Mouse (Mus musculus) right cerebral cortex, postnatal 4 days (tissue): ENCODE measurements around the gene Peli3.

Experiments
- DNase-seq: peaks from one replicate; pipeline ENCODE4 v3.0.0-alpha.2; 2022

Gene Peli3

DNA sequence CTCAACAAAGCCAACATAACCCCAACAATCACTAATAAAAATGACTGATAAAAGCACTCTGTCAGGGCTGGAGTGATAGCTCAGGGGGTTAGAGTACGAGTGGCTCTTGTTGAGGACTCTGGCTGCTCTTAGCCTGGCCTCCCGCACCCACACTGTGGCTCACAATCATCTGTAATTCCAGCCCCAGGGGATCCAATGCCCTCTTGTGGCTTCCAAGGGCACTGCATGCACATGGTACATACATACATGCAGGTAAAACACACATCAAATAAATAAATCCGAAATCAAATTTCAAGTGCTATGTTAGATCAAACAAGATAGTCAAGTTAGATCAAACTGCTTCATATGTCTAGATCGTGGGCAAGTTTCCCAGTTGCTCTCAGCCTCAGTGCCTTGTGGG lies 34.8 kb downstream of the Peli3 start:
- no peak for DNase-seq

DNA sequence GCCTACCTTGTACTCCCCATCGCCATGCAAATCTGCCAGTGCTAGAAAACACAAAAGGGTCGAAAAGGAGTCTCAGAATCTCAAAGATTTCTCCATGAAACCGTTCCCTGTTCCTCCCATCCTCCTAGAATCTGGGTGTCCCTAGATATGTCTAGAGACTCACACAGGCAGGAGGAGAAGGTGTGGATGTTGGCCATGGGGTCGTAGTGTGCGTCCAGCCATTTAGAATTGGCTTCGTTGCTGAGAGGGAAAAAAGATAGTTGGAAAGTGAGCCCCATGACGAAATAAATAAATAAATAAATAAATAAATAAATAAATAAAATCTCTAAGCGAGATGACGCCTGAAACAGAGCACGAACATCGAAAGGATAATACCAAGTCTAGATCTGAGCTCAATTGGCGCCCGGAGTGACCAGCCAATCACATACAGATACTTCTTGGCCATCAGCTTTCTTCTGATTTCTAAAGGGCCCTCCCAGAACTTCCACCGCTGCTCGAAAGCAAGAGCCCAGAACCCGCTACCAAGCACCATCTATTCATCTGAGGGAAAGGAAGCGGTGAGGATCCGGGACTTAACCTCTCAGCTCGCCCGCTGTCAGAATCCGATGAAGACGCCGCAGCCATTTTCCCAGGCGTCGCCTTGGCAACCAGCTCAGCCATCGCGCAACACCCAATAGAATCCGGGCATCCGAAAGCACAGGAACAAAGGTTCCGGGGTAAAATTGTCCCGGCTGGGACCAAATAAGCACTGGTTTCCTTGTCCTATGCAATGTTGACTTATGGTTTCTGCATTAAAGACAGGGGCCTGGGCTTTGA lies 36.7 kb downstream of the Peli3 start, which contains the start of gene Bbs1:
TSS of gene Bbs1 (minus strand) at position 650 of the 816 bp plus-strand sequence.
- peak; percentile 83 for DNase-seq

DNA sequence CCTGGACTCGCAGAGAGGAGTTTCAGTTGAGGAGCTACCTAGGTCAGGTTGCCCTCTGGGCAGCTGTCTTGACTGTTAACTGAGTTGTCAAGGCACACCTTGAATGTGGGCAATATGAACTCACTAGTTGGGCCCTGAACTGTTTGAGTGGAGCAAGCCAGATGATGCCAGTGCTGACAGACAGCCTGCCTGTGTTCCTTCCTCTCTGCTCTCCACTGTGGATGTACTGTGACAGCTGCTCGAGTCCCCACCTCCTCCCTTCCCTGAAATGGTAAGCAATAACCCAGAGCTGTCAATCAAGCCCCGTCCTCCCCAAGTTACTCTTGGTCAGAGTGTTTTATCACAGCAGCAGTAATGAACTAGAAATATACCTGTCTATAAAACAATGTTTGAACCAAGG lies 43.0 kb downstream of the Peli3 start:
- no peak for DNase-seq

DNA sequence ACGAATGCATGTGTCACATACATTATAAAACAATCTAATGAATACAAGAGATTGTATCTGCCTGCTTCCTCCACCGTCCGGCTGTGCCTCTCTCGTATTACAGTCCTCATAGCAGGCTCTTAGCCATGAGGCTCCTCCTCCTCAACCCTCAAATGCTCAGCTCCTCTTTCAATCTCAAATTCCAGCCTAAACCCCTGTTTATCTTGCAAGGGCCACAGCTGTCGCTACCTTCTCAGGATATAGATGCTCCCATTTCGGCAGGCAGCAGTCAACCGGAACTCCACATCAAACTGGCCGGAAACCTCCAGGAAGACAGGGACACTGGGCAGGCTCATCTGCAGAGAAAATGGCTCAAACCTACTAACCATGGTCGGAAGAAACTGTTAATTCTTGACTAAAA lies 44.0 kb downstream of the Peli3 start:
- no peak for DNase-seq

DNA sequence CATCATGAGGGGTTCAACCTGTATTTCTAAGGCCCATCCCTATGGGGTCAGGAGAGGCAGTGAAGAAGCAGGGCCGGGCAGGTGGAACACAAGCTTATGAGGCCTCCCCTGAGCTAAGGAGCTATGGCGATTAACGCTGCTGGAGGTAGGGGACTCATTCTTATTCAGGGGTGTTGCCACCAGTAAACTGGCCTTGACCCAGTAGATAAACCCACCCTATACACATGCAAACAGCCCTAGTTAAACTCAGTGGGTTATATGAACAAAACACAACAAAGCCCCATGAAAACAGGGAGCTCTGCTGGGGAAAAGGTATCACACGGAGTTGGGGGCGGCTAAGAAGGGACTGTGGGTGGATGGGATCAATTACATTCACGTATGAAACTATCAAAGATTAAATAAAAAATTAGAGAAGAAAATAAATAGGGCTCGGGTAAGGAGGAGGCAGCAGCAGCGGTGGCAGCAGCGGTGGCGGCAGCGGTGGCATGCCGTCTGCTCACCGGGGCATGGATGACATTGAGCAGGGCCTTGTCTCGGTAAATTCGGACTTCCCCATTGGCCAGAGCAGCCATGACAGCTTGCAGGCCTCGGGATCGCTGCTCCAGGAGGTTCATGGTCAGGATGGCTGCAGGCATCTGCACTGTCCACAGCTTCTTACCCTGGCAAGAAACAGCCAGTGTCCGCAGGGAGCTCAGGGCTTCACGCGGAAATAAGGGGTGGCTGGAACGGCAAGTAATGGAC lies 46.0 kb downstream of the Peli3 start:
- no peak for DNase-seq

DNA sequence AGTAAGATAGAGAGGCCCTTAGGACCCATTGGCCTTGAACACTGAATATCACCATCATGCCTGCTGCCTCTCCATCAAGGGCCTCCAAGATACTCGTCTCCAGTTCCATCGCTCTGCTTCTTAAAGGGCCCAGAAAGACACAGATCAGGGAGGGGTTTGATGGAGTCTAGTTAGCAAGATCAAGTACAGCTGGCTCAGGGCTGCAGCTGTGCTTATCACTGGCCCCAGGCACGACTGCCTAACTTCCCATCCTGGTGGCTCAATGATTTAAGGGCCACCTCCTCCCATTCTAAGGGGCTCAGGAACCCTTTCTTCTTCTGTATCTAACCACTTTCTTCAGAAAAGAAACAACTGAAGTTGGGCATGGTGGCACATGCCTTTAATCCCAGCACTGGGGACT lies 51.1 kb downstream of the Peli3 start:
- DNase-seq: no peak

DNA sequence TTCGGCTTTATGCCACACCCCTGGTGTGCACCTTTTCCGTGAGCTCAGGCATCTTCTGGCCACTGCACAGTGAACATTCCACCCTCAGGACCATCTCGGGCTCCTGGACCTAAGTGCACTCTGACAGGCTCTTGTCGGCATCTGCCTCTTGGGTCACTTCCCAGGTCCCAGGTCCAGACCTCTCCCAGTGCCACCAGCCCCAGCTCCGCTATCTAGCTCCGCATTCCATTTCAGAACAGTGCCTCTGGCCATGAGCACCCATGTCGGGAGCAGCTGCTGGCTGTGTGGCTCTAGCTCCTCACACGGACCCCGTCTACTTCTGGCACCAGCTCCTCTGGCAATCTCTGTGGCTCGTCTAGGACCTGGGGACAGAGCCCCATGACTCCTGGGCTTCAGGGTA lies 53.1 kb downstream of the Peli3 start:
- DNase-seq: no peak

DNA sequence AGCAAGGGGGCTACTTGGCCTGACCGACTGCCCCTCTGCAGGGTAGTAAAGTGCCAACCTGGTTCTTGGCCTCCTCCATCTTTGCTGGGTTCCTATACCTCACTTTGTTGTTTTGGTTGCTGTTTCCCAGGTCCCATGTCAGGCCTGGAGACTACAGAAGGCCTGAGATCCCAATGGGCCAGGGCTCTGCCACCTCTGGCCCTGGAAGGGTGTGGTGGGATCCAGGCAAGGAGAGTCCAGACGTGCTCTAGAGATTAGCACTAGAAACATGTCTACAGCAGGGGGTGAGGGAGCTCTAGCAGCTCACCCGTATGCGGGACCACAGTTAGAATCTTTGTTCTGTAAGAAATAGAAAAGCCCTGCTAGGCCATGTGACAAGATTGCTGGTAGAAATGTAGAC lies 59.0 kb downstream of the Peli3 start:
- no peak for DNase-seq
